Mouse (Mus musculus): Measurements from ENCODE around the gene Foxj1.
A peak's percentile ranks its signal among the peaks of the same experiment; 100 is the strongest.

GRCm38 (mm10) chr11:116368116-116368515, 32.9 kb upstream of the Foxj1 start:
- TF ChIP-seq CTCF (IDR thresholded peaks at IDR 0.05; ENCODE audit: low read depth, low read length) (peak; percentile 87), GATA2 (IDR thresholded peaks at IDR 0.05; ENCODE audit: borderline replicate concordance, low read depth, low read length) (no peak), GATA1 (IDR thresholded peaks at IDR 0.05; ENCODE audit: borderline replicate concordance, low read length) (no peak), POLR2AphosphoS5 (IDR thresholded peaks at IDR 0.05; ENCODE audit: insufficient replicate concordance, low read depth, low read length) (no peak)

Data from G1E (cell line).